Mouse (Mus musculus): ENCODE measurements around the gene Rabep2. TPM values are rescaled to one million over a fixed set of nuclear protein-coding genes. Genes with fewer than 3 reads are reported as not detected.

Gene Rabep2
- polyA plus RNA-seq, 2 experiments = 30.7 to 35.2 TPM

DNA sequence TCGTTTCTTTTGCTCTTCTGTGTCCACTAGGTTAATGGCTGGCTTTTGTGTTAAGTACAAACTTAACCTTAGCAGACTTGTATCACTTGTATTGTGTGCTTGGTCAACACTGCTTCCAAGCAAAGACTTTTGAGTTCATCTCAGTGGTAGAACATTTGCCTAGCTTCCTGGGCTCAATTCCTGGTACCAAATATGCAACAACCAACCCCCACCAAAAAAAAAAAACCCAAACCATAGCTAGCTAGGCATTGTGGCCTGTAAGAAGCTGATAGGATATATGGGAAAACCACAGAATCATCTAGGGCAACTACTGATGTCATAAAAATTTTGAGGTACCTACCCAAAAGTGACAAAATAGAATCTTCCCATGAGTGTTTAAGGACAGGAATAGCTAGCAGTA is 62.4 kb downstream of the Rabep2 start:
- Histone ChIP-seq H3K9me3 (ENCODE audit: control insufficient read depth, low read length) (no peaks in the 10 kb centered on the region), H3K27me3 (ENCODE audit: control insufficient read depth, insufficient read depth, low read length) (no peaks in the 10 kb centered on the region), H3K9ac (ENCODE audit: low read depth, low read length, severe bottlenecking) (no peak overlapping the region), H3K27ac (replicated peaks; ENCODE audit: low read depth, low read length) (no peak overlapping the region), H3K4me2 (replicated peaks; ENCODE audit: low read depth, low read length, severe bottlenecking) (no peak overlapping the region), H3K36me3 (ENCODE audit: control insufficient read depth, insufficient read depth, low read length) (peaks cover 66% of the 10 kb centered on the region), H3K4me1 (ENCODE audit: control insufficient read depth, insufficient read depth, low read length) (0 out of 2 replicates have a peak, but pooled peaks cover 4% of the 10 kb centered on the region), H3K4me3 (replicated peaks; ENCODE audit: low read length) (no peak overlapping the region)
- no peak for TF ChIP-seq POLR2A (IDR thresholded peaks at IDR 0.05; ENCODE audit: borderline replicate concordance, extremely low read depth, insufficient read depth, insufficient read length)
- ATAC-seq (ENCODE audit: low FRiP score, low read depth) (no peak), DNase-seq (ENCODE audit: low spot score) (no peak)
- 76% methylated on average over 1 of the region's 1 CpGs for WGBS

DNA sequence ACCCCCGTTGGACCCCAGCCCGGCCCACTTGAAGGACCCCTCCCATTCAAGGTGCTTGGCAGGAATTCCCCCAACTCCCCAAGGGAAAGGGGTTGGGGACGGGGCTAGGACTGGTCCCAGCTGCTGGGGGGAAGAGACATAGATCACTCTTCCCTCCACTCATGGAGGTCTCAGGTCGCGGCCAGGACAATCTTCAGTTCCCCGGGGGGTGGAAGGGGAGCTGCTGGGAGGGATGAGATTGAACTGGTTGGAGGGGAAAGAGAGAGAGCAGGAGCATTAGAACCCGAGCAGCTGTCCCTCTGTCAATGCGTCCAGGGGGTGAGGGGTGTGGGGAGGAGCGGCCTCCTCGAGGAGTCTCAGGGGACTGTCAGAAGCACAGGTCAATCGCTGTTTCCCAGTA is 63.4 kb downstream of the Rabep2 start:
- Histone ChIP-seq H3K9me3 (ENCODE audit: control insufficient read depth, low read length) (no peaks in the 10 kb centered on the region), H3K36me3 (ENCODE audit: control insufficient read depth, insufficient read depth, low read length) (peaks cover 76% of the 10 kb centered on the region), H3K27ac (replicated peaks; ENCODE audit: low read depth, low read length) (no peak overlapping the region), H3K4me2 (replicated peaks; ENCODE audit: low read depth, low read length, severe bottlenecking) (no peak overlapping the region), H3K27me3 (ENCODE audit: control insufficient read depth, insufficient read depth, low read length) (no peaks in the 10 kb centered on the region), H3K4me3 (replicated peaks; ENCODE audit: low read length) (no peak overlapping the region), H3K9ac (ENCODE audit: low read depth, low read length, severe bottlenecking) (no peak overlapping the region), H3K4me1 (ENCODE audit: control insufficient read depth, insufficient read depth, low read length) (0 out of 2 replicates have a peak, but pooled peaks cover 4% of the 10 kb centered on the region)
- WGBS = 60% methylated on average over 11 of the region's 11 CpGs
- TF ChIP-seq POLR2A (IDR thresholded peaks at IDR 0.05; ENCODE audit: borderline replicate concordance, extremely low read depth, insufficient read depth, insufficient read length) = no peak
- ATAC-seq (ENCODE audit: low FRiP score, low read depth) (no peak), DNase-seq (ENCODE audit: low spot score) (no peak)

DNA sequence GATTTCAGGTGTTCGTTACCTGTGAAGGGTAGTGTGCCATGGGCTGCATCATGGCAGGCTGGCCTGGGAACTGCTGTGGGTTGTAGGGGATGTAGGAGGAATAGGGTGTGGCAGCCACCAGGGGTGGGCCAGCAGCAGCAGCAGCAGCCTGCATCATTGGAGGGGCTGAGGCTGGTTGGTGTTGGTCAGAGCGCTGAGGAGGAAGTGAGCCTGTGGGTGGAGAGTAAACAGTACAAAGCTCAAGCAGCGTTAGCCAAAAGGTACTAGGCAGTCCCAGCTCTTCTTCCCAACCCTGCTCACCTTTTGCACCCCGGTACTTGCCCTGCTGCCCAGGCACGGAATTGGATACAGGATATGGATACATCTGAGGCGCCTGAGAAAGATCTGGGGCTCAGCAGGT is 65.6 kb downstream of the Rabep2 start:
- ATAC-seq (ENCODE audit: low FRiP score, low read depth) (no peak), DNase-seq (ENCODE audit: low spot score) (no peak)
- TF ChIP-seq POLR2A (IDR thresholded peaks at IDR 0.05; ENCODE audit: borderline replicate concordance, extremely low read depth, insufficient read depth, insufficient read length) = no peak
- Histone ChIP-seq H3K36me3 (ENCODE audit: control insufficient read depth, insufficient read depth, low read length) (peaks cover 96% of the 10 kb centered on the region), H3K27ac (replicated peaks; ENCODE audit: low read depth, low read length) (no peak overlapping the region), H3K4me1 (ENCODE audit: control insufficient read depth, insufficient read depth, low read length) (no peaks in the 10 kb centered on the region), H3K4me2 (replicated peaks; ENCODE audit: low read depth, low read length, severe bottlenecking) (no peak overlapping the region), H3K9ac (ENCODE audit: low read depth, low read length, severe bottlenecking) (no peak overlapping the region), H3K9me3 (ENCODE audit: control insufficient read depth, low read length) (no peaks in the 10 kb centered on the region), H3K27me3 (ENCODE audit: control insufficient read depth, insufficient read depth, low read length) (no peaks in the 10 kb centered on the region), H3K4me3 (replicated peaks; ENCODE audit: low read length) (no peak overlapping the region)
- 93% methylated on average over 6 of the region's 6 CpGs for WGBS

DNA sequence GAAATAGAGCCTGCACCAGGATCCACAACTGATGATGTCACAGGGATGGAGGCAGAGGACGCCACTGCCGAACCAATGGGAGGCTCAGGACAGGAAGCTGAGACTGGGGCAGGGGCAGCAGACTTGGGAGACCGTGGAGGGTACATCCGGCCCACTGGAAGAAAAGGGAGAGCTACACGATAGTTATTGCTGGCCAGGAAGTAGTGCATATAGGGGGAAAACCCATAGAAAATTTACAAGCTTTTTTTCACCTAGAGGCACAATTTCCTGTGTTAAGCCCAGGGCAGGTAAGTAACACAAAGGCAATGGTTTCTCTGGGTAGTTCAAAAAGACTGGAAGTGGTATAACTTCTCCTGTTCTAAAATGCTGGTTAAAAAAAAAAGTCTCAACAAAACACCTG is 67.9 kb downstream of the Rabep2 start:
- Histone ChIP-seq H3K4me1 (ENCODE audit: control insufficient read depth, insufficient read depth, low read length) (peaks cover 6% of the 10 kb centered on the region; the same call in 1 of the 2 replicates), H3K4me3 (replicated peaks; ENCODE audit: low read length) (no peak overlapping the region), H3K36me3 (ENCODE audit: control insufficient read depth, insufficient read depth, low read length) (peaks cover 98% of the 10 kb centered on the region), H3K27ac (replicated peaks; ENCODE audit: low read depth, low read length) (no peak overlapping the region), H3K9me3 (ENCODE audit: control insufficient read depth, low read length) (no peaks in the 10 kb centered on the region), H3K9ac (ENCODE audit: low read depth, low read length, severe bottlenecking) (no peak overlapping the region), H3K27me3 (ENCODE audit: control insufficient read depth, insufficient read depth, low read length) (no peaks in the 10 kb centered on the region), H3K4me2 (replicated peaks; ENCODE audit: low read depth, low read length, severe bottlenecking) (no peak overlapping the region)
- DNase-seq (ENCODE audit: low spot score) (no peak), ATAC-seq (ENCODE audit: low FRiP score, low read depth) (no peak)
- 89% methylated on average over 5 of the region's 5 CpGs for WGBS
- TF ChIP-seq POLR2A (IDR thresholded peaks at IDR 0.05; ENCODE audit: borderline replicate concordance, extremely low read depth, insufficient read depth, insufficient read length) = no peak

DNA sequence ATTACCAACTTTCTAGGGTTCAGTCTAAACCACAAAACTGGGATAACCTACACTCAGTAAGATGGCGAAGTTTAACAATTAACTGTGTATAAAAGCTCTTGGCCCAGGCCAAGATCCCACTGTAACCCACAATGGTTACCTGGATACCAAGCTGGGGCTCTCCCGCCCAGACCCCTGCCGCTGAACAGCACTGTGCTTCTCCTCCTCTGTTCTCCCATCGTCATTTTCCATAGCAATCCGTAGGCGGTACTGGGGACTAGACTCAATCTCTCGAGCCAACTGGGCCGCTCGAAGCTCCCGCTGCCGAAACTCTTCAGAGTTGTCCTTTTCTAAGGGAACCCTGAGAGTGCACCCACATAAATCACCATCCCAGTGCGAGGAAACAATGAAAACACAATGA is 69.4 kb downstream of the Rabep2 start:
- Histone ChIP-seq H3K27ac (replicated peaks; ENCODE audit: low read depth, low read length) (no peak overlapping the region), H3K4me3 (replicated peaks; ENCODE audit: low read length) (no peak overlapping the region), H3K4me2 (replicated peaks; ENCODE audit: low read depth, low read length, severe bottlenecking) (no peak overlapping the region), H3K27me3 (ENCODE audit: control insufficient read depth, insufficient read depth, low read length) (no peaks in the 10 kb centered on the region), H3K9ac (ENCODE audit: low read depth, low read length, severe bottlenecking) (no peak overlapping the region), H3K36me3 (ENCODE audit: control insufficient read depth, insufficient read depth, low read length) (peaks cover 84% of the 10 kb centered on the region), H3K9me3 (ENCODE audit: control insufficient read depth, low read length) (no peaks in the 10 kb centered on the region), H3K4me1 (ENCODE audit: control insufficient read depth, insufficient read depth, low read length) (peaks cover 8% of the 10 kb centered on the region; the same call in 1 of the 2 replicates)
- ATAC-seq (ENCODE audit: low FRiP score, low read depth) (no peak), DNase-seq (ENCODE audit: low spot score) (no peak)
- WGBS = 93% methylated on average over 12 of the region's 12 CpGs
- no peak for TF ChIP-seq POLR2A (IDR thresholded peaks at IDR 0.05; ENCODE audit: borderline replicate concordance, extremely low read depth, insufficient read depth, insufficient read length)

Other genes starting within 250 kb of the Rabep2 start
- 202 and 291 TPM in 2 replicates for gene Xpo6, start 228.3 kb upstream of the Rabep2 start, polyA plus RNA-seq (2012; rRNA removed)
- 63.2 and 65.2 TPM in 2 replicates for gene Xpo6, start 228.3 kb upstream of the Rabep2 start, polyA plus RNA-seq (2014; fragmentation: Nextera tagmentation; extraction: Ambion mirVana)
- gene Sbk1, start 156.1 kb upstream of the Rabep2 start, polyA plus RNA-seq (2012; rRNA removed) = 47.9 and 68.3 TPM in 2 replicates
- gene Sbk1, start 156.1 kb upstream of the Rabep2 start, polyA plus RNA-seq (2014; fragmentation: Nextera tagmentation; extraction: Ambion mirVana) = 50.9 and 59.6 TPM in 2 replicates
- gene Lat, start 59.2 kb upstream of the Rabep2 start, polyA plus RNA-seq (2012; rRNA removed) = 3.7 and 4.1 TPM in 2 replicates
- gene Lat, start 59.2 kb upstream of the Rabep2 start, polyA plus RNA-seq (2014; fragmentation: Nextera tagmentation; extraction: Ambion mirVana) = 2.7 and 4.1 TPM in 2 replicates
- gene Spns1, start 51.3 kb upstream of the Rabep2 start, polyA plus RNA-seq (2012; rRNA removed) = 158 and 195 TPM in 2 replicates
- 47.0 and 51.7 TPM in 2 replicates for gene Spns1, start 51.3 kb upstream of the Rabep2 start, polyA plus RNA-seq (2014; fragmentation: Nextera tagmentation; extraction: Ambion mirVana)
- 10.2 and 11.9 TPM in 2 replicates for gene Nfatc2ip, start 32.0 kb upstream of the Rabep2 start, polyA plus RNA-seq (2012; rRNA removed)
- gene Nfatc2ip, start 32.0 kb upstream of the Rabep2 start, polyA plus RNA-seq (2014; fragmentation: Nextera tagmentation; extraction: Ambion mirVana) = 3.1 and 3.5 TPM in 2 replicates
- gene Cd19, start 13.9 kb upstream of the Rabep2 start, polyA plus RNA-seq (2012; rRNA removed) = 0.09 and 0.18 TPM in 2 replicates
- 0.19 TPM in 1 of 2 replicates, not detected in the other for gene Cd19, start 13.9 kb upstream of the Rabep2 start, polyA plus RNA-seq (2014; fragmentation: Nextera tagmentation; extraction: Ambion mirVana)
- 89.8 and 106 TPM in 2 replicates for gene Atp2a1, start 34.3 kb downstream of the Rabep2 start, polyA plus RNA-seq (2012; rRNA removed)
- 93.9 and 131 TPM in 2 replicates for gene Atp2a1, start 34.3 kb downstream of the Rabep2 start, polyA plus RNA-seq (2014; fragmentation: Nextera tagmentation; extraction: Ambion mirVana)
- 83.3 and 94.6 TPM in 2 replicates for gene Sh2b1, start 46.7 kb downstream of the Rabep2 start, polyA plus RNA-seq (2012; rRNA removed)
- 50.2 and 53.7 TPM in 2 replicates for gene Sh2b1, start 46.7 kb downstream of the Rabep2 start, polyA plus RNA-seq (2014; fragmentation: Nextera tagmentation; extraction: Ambion mirVana)
- gene Tufm, start 58.6 kb downstream of the Rabep2 start, polyA plus RNA-seq (2012; rRNA removed) = 109 and 111 TPM in 2 replicates
- 125 TPM in 2 replicates for gene Tufm, start 58.6 kb downstream of the Rabep2 start, polyA plus RNA-seq (2014; fragmentation: Nextera tagmentation; extraction: Ambion mirVana)
- 170 and 223 TPM in 2 replicates for gene Atxn2l, start 74.7 kb downstream of the Rabep2 start, polyA plus RNA-seq (2012; rRNA removed)
- 51.4 and 56.2 TPM in 2 replicates for gene Atxn2l, start 74.7 kb downstream of the Rabep2 start, polyA plus RNA-seq (2014; fragmentation: Nextera tagmentation; extraction: Ambion mirVana)
- 107 and 115 TPM in 2 replicates for gene Eif3c, start 137.7 kb downstream of the Rabep2 start, polyA plus RNA-seq (2012; rRNA removed)
- 169 and 171 TPM in 2 replicates for gene Eif3c, start 137.7 kb downstream of the Rabep2 start, polyA plus RNA-seq (2014; fragmentation: Nextera tagmentation; extraction: Ambion mirVana)
- 0.96 and 1.0 TPM in 2 replicates for gene Apobr, start 156.2 kb downstream of the Rabep2 start, polyA plus RNA-seq (2012; rRNA removed)
- 1.1 and 1.5 TPM in 2 replicates for gene Apobr, start 156.2 kb downstream of the Rabep2 start, polyA plus RNA-seq (2014; fragmentation: Nextera tagmentation; extraction: Ambion mirVana)
- 55.4 and 81.7 TPM in 2 replicates for gene Cln3, start 157.1 kb downstream of the Rabep2 start, polyA plus RNA-seq (2012; rRNA removed)
- gene Cln3, start 157.1 kb downstream of the Rabep2 start, polyA plus RNA-seq (2014; fragmentation: Nextera tagmentation; extraction: Ambion mirVana) = 34.6 and 35.5 TPM in 2 replicates
- not detected in 2 replicates for gene Il27, start 166.2 kb downstream of the Rabep2 start, polyA plus RNA-seq (2012; rRNA removed)
- not detected in 2 replicates for gene Il27, start 166.2 kb downstream of the Rabep2 start, polyA plus RNA-seq (2014; fragmentation: Nextera tagmentation; extraction: Ambion mirVana)
- 5.8 and 11.6 TPM in 2 replicates for gene Nupr1, start 202.1 kb downstream of the Rabep2 start, polyA plus RNA-seq (2012; rRNA removed)
- 10.9 and 19.2 TPM in 2 replicates for gene Nupr1, start 202.1 kb downstream of the Rabep2 start, polyA plus RNA-seq (2014; fragmentation: Nextera tagmentation; extraction: Ambion mirVana)
- gene Sgf29, start 220.6 kb downstream of the Rabep2 start, polyA plus RNA-seq (2012; rRNA removed) = 49.8 and 61.6 TPM in 2 replicates
- gene Sgf29, start 220.6 kb downstream of the Rabep2 start, polyA plus RNA-seq (2014; fragmentation: Nextera tagmentation; extraction: Ambion mirVana) = 56.0 and 64.2 TPM in 2 replicates
- gene Sult1a1, start 247.7 kb downstream of the Rabep2 start, polyA plus RNA-seq (2012; rRNA removed) = 6.9 and 7.0 TPM in 2 replicates
- gene Sult1a1, start 247.7 kb downstream of the Rabep2 start, polyA plus RNA-seq (2014; fragmentation: Nextera tagmentation; extraction: Ambion mirVana) = 10.3 TPM in 2 replicates

Data from limb, embryonic 14.5 days (tissue).